Mouse (Mus musculus) kidney, embryonic 16.5 days (tissue): Measurements from ENCODE around the gene AC109138.7. TPM values are rescaled to one million over a fixed set of nuclear protein-coding genes. Genes with fewer than 3 reads are reported as not detected.

Experiments used
- ATAC-seq: fragments of 200-750 bp; cut with Nextera tagmentation; 2 replicates; pipeline ENCODE4 v1.8.0; 2017; ENCODE audit warnings: moderate TSS enrichment; ENCODE audit not compliant: low FRiP score, low TSS enrichment
- H3K27ac ChIP-seq: fragments of 300-500 bp; sonication (generic); 2 replicates; pipeline ENCODE4 v1.5.1; 2014; ENCODE audit warnings: low read length
- H3K27me3 ChIP-seq: fragments of 300-500 bp; sonication (generic); 2 replicates; pipeline ENCODE4 v1.6.1; 2014; ENCODE audit warnings: low read length, control low read depth, mixed read lengths; ENCODE audit not compliant: insufficient read depth
- H3K36me3 ChIP-seq: fragments of 300-500 bp; sonication (generic); 2 replicates; pipeline ENCODE4 v1.6.1; 2014; ENCODE audit warnings: low read length, control low read depth, mixed read lengths; ENCODE audit not compliant: insufficient read depth
- H3K4me1 ChIP-seq: fragments of 300-500 bp; sonication (generic); 2 replicates; pipeline ENCODE4 v1.6.1; 2014; ENCODE audit warnings: low read length, control low read depth, mixed read lengths; ENCODE audit not compliant: insufficient read depth
- H3K4me2 ChIP-seq: fragments of 300-500 bp; sonication (generic); replicated peaks from 2 replicates; pipeline ENCODE4 v1.6.1; 2014; ENCODE audit warnings: low read depth, low read length
- H3K4me3 ChIP-seq: fragments of 300-500 bp; sonication (generic); 2 replicates; pipeline ENCODE4 v1.5.1; 2014; ENCODE audit warnings: mild to moderate bottlenecking, low read length
- H3K9ac ChIP-seq: fragments of 300-500 bp; sonication (generic); replicated peaks from 2 replicates; pipeline ENCODE4 v1.6.1; 2014; ENCODE audit warnings: low read length
- H3K9me3 ChIP-seq: fragments of 300-500 bp; sonication (generic); 2 replicates; pipeline ENCODE4 v1.6.1; 2016; ENCODE audit warnings: low read length, control low read depth
- WGBS: fragments of 180-500 bp; shearing (Covaris S2); extraction: QIAGEN DNeasy Blood & Tissue Kit; methylation state at CpG from one replicate; pipeline ENCODE4 v1.1.7; 2014; 5-methylcytosine and 5-hydroxymethylcytosine counted together
- microRNA-seq: library from miRNA; unstranded; fragments of <30 nt; microRNA quantifications from one replicate; pipeline ENCODE4, GENCODE M21; 2016
- polyA plus RNA-seq: library from polyadenylated mRNA; unstranded; fragments of >200 nt; fragmentation: Nextera tagmentation; extraction: Ambion mirVana; gene quantifications from 2 replicates; pipeline ENCODE4 v1.2.1, GENCODE M21; 2015

The AC109138.7 gene
- polyA plus RNA-seq, 1 experiment from 2014 or later: not detected

- H3K4me1 ChIP-seq: peaks cover 9% of the 10 kb centered on the region; the same call in 1 of the 2 replicates
- H3K27me3 ChIP-seq: no peaks in the 10 kb centered on the region
- 94% methylated on average over 9 of the region's 9 CpGs for WGBS
- peaks cover 5% of the 10 kb centered on the region; the same call in 1 of the 2 replicates for H3K36me3 ChIP-seq
- peaks cover 10% of the 10 kb centered on the region; the same call in 1 of the 2 replicates for H3K9me3 ChIP-seq
- H3K4me2 ChIP-seq: no peak overlapping the region
- ATAC-seq: no peak
- no peak overlapping the region for H3K27ac ChIP-seq
- H3K9ac ChIP-seq: no peak overlapping the region
- H3K4me3 ChIP-seq: no peak overlapping the region
Measured at GRCm38 (mm10) chr19:4280425-4280824, 66.3 kb downstream of the AC109138.7 start.

Small RNA genes lying within 50 kb of the gene (microRNA-seq; reads per million reads assigned to microRNA genes)
- gene Gm26115 (not detected), gene Mir6985 (not detected)

Other genes starting within 250 kb of the AC109138.7 start
- gene Aldh3b2, start 242.0 kb upstream of the AC109138.7 start, polyA plus RNA-seq: 3.7 and 5.1 TPM in 2 replicates
- gene Acy3, start 227.8 kb upstream of the AC109138.7 start, polyA plus RNA-seq: 44.8 and 47.5 TPM in 2 replicates
- 1.5 TPM in 2 replicates for gene Tbx10, start 221.6 kb upstream of the AC109138.7 start, polyA plus RNA-seq
- gene Nudt8, start 213.8 kb upstream of the AC109138.7 start, polyA plus RNA-seq: 36.2 and 39.8 TPM in 2 replicates
- 3.9 and 5.2 TPM in 2 replicates for gene Gm49405, start 213.7 kb upstream of the AC109138.7 start, polyA plus RNA-seq
- gene Doc2g, start 211.0 kb upstream of the AC109138.7 start, polyA plus RNA-seq: 5.3 and 6.1 TPM in 2 replicates
- gene Ndufv1, start 201.6 kb upstream of the AC109138.7 start, polyA plus RNA-seq: 261 and 285 TPM in 2 replicates
- 526 and 535 TPM in 2 replicates for gene Gstp1, start 176.4 kb upstream of the AC109138.7 start, polyA plus RNA-seq
- gene Gstp2, start 168.3 kb upstream of the AC109138.7 start, polyA plus RNA-seq: 2.5 and 9.6 TPM in 2 replicates
- gene Gstp3, start 154.8 kb upstream of the AC109138.7 start, polyA plus RNA-seq: 0.36 and 0.49 TPM in 2 replicates
- gene Cabp2, start 132.8 kb upstream of the AC109138.7 start, polyA plus RNA-seq: 0.21 and 0.96 TPM in 2 replicates
- 135 and 138 TPM in 2 replicates for gene Cdk2ap2, start 117.2 kb upstream of the AC109138.7 start, polyA plus RNA-seq
- 20.0 and 22.2 TPM in 2 replicates for gene Pitpnm1, start 114.4 kb upstream of the AC109138.7 start, polyA plus RNA-seq
- gene Aip, start 88.5 kb upstream of the AC109138.7 start, polyA plus RNA-seq: 115 and 120 TPM in 2 replicates
- not detected in 2 replicates for gene Gpr152, start 74.6 kb upstream of the AC109138.7 start, polyA plus RNA-seq
- 0.14 and 0.21 TPM in 2 replicates for gene Cabp4, start 70.3 kb upstream of the AC109138.7 start, polyA plus RNA-seq
- 201 and 218 TPM in 2 replicates for gene Coro1b, start 65.7 kb upstream of the AC109138.7 start, polyA plus RNA-seq
- gene Ptprcap, start 60.8 kb upstream of the AC109138.7 start, polyA plus RNA-seq: 0.49 and 1.1 TPM in 2 replicates
- 62.9 and 63.7 TPM in 2 replicates for gene Rps6kb2, start 51.0 kb upstream of the AC109138.7 start, polyA plus RNA-seq
- 2.9 and 3.3 TPM in 2 replicates for gene Carns1, start 38.9 kb upstream of the AC109138.7 start, polyA plus RNA-seq
- 2.5 and 3.1 TPM in 2 replicates for gene Tbc1d10c, start 23.1 kb upstream of the AC109138.7 start, polyA plus RNA-seq
- 1,050 and 1,120 TPM in 2 replicates for gene Ppp1ca, start 22.3 kb upstream of the AC109138.7 start, polyA plus RNA-seq
- gene Rad9a, start 12.7 kb upstream of the AC109138.7 start, polyA plus RNA-seq: 39.4 and 39.9 TPM in 2 replicates
- 6.8 and 7.5 TPM in 2 replicates for gene Clcf1, start 119 bp upstream of the AC109138.7 start, polyA plus RNA-seq
- 34.2 and 36.3 TPM in 2 replicates for gene Pold4, start 17.5 kb downstream of the AC109138.7 start, polyA plus RNA-seq
- gene Ssh3, start 54.8 kb downstream of the AC109138.7 start, polyA plus RNA-seq: 22.9 and 24.3 TPM in 2 replicates
- gene Ankrd13d, start 68.8 kb downstream of the AC109138.7 start, polyA plus RNA-seq: 7.4 and 9.0 TPM in 2 replicates
- 15.9 and 20.0 TPM in 2 replicates for gene Grk2, start 91.9 kb downstream of the AC109138.7 start, polyA plus RNA-seq
- 47.5 and 56.2 TPM in 2 replicates for gene Kdm2a, start 183.9 kb downstream of the AC109138.7 start, polyA plus RNA-seq
- 46.3 and 57.9 TPM in 2 replicates for gene Rhod, start 225.1 kb downstream of the AC109138.7 start, polyA plus RNA-seq